Mouse (Mus musculus) left cerebral cortex, adult 11 months (tissue): ENCODE data around the gene Rab36.
"Not testable (repeated sequence)": the region's sequence is repeated elsewhere in the genome, so short reads cannot be mapped to it uniquely, and the experiment has no call there.

Source experiments
- DNase-seq: peaks from one replicate; pipeline ENCODE4 v3.0.0; 2022; ENCODE audit warnings: low spot score

Gene Rab36

DNA sequence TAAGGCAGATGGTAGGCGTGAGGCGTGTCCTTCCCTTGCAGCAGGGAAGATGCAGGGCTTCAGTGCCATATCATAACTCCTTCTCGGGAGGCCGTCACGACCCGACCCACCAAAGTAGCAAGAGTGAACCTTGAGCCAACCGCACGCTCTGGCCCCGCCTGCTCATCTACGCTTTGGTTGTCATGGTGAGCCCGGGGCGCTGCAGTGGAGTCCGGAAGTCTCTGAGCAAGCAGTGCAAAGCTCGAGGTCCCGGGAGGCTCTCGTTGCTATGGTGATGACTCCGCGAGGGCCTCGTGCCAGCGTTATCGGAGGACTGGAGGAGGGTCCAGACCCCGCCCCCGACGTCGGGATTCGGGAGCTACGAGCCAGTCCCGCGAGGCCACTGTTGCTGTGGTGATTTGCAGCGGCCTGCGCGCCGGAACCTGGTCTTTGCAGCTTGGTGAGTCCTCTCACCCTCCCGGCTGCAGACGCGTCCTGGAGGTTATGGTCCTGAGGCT, at the start of gene Rab36:
Gene Rab36, plus strand, starts transcription at position 176 of the 497 bp plus-strand sequence.
- peak; percentile 87 for DNase-seq

DNA sequence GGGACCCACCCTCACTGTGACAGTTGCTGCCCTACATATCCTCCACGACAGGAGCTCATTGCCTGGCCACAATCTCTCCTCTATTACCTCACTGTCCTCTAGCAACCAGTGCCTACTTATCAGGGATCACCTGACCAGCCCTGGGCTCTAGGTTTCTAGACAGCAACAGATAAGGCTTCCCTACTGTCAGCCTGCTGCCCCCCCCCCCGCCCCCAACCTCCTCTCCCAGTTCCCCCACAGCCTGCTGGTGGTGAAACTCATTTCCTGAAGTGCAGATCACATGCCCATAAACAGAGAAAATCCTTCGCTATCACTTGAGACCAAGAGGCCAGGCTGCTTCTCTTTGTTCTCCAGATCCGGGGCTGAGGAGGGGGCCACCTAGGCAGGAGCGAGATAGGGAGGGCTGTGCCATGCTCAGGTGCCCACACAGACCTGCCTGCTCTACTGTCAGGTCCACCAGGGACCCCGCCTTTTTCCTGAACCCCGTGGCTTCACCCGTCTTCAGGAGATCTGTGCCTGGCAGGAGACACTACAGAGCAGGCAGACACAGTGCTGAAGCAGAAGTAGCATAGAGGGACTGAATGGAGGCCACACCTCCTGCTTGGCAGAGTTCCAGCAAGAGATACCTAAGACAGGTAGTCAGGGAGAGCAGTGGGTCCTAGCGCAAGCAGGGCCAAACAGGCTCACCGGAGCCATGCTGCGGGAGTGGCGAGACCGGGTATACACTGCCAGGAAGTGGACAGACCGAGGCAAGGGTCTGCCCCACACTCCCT, 49.0 kb upstream of the Rab36 start:
- no peak for DNase-seq

DNA sequence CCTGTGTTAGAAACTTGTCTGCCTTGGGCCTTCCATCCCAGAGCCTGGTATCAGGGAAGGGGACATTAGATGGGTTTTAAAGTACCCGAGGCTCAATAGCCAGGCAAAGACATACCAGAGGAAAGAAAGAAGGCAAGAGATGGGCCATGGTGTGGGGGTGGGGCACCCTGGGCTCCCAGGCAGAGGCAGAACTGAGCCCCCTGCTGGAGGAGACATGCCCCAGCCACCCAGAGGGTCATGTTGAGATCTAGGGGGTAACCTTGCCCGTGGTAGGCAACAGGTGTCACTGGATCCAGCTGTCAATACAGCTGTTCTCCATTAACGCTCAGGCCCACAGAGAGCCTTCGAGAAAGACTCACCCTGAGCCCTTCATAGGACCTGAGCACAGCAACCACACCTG, 47.0 kb upstream of the Rab36 start:
- no peak for DNase-seq

DNA sequence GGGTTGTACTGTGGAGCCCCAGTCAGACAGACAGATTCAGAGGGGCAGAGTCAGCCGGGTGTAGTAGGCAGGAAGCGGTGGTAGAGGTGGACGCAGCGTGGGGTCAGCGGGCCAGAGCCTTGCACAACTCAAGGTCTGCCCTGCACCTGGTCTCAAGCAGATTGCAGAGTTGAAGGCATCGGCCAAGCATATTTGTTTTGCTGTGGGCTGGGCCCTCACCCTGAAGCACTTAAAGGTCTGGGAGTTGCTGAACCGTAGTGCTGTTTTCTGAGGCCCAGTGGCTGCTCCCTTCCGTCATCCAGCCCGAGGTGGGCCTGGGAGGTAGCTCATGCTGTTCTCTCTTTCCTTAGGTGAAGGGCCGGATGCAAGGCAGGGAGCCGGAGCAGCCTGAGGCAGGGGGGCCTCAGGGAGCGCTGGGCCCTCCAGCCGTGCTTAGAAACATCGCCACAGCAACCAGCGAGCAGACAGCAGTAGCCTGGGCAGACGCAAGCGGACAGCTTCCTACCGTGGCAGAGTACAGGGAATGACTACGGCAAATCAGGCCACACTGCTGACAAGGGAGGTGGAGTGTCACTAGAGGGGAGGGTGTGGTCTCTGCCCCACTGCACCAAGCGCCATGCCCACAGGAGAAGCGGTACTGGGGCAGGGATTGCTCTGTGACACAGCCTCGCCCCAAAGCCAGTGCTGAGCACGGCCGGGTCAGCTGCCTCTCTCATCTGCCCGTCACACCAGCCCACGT, 46.1 kb upstream of the Rab36 start:
- no peak for DNase-seq

DNA sequence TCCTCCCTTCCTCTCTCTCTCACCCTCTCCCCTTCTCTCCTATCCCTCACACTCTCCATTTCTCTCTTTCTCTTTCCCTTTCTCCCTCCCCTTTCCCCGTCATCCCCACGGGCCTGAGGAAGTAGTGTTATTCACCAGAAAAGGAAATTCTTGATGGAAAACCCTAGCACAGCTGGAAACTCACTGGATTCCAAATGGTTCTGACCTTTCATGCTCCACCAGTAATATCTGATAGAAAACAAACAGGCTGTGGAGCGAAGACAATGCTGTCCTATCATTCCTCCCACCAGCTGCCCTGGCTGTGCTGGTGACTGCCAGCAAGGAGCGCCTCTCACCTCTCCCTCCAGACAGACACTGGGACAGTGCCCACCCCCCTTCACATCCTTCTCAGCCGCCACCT, 42.0 kb upstream of the Rab36 start:
- no peak for DNase-seq

DNA sequence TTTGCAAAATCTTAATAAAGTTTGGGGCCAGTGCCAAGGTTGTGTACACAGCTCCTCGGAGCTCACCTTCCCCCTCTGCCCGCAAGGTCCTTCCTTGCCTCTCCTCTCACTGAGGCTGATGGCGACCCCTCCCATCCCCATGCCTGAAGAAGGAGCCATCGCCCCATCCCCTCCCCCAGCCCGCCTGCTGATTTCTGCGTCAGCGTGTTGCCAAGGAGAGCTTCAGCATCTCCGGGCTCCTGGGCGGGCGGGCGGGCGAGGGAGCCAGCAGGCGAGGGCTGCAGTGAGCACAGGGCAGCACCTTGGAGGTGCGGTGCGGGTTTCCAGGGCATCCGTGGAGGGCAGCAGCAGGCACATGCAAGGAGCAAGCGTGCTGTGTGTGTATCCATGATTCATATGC, 41.5 kb upstream of the Rab36 start:
- no peak for DNase-seq

DNA sequence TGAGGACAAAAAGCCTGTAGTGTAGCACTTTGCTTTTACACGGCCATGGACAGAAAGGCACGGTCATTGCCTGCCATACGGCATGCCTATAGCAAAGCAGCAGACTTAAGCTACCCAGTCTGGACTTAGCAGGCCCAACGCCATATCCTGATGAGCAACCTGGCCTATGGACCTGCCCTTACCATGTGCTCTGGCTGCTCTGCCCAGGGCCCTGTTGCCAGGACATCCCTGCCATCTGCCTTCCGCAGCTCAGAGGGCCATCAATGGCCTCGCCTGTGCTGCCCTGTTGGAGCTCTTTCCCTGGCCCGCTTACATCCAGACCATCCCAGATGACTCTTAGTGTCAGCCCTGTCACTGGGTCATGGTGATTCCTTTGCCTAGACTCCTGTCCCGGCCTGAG, 35.5 kb upstream of the Rab36 start:
- no peak for DNase-seq

DNA sequence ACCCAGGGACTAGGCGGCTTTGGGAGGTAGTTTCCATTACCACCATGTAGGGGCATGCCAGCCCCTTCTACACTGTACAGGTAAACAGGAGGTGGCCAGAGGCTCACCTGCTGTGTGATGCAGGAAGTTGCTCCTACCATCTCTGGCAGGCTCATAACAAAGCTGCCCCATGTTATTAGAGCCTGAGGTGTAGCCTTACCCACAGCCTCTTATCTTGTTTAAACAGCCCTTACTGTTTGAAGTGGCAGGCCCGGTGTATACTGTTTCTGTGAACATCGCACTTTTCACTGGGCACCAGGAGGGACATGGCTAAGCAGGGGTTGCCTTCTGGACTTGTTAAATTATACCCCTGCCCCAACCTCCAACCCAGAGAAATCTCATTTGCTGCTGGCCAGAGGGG, 32.8 kb upstream of the Rab36 start:
- no peak for DNase-seq

DNA sequence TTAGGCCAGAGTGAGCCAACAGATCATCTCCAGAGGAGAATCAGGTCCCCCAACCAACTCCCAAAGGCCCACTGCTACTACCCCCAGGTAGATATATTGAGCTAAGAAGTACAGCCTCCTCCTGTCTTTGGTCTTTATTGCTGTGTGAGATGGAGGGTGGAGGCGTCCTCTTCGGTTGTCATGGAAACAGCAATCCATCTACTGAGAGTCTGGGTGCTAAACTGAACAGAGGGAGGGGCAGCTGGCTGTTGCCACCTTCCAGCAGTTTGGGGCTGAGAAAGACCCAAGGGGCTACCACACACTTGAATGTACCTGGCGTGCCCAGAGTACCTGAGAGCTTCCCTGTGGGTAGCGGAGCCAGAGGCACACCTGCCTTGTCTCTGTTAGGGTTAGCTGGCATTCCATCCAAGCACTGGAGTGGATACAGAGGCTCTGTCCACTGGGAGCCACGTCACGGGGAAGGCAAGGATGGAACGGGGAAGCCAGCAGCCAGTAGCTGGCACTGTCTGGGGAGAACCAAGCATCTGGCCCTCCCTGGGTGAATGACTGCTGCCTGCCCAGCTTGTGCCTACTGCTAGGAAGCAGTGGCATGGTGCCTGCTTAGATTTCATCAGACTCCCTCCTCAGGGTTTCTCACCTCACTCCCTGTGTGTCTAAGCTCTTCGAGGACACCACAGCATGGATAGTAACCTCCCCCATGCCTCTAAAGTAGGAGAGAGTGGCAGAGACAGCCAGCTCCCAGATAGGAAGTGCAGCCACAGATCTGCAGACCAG, 29.8 kb upstream of the Rab36 start:
- peak; percentile 69 for DNase-seq

DNA sequence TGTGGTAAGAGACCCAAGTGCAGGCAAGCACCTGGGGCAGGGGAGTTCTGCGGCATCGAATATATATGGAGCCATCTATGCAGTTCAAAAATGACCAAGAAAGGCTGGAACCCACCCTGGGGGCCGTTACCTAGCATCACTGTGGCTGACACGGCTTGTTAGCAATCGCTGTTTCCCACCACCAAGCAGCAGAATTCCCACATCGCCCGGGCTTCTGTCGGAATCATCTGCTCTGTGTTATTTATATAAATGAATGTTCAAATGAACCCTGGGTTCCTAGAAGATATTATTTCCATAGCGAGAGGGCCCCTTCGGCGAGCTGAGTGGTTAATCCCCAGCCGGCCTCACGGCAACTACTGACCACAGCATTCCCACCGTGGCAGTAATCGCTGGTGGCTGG, 26.2 kb upstream of the Rab36 start:
- no peak for DNase-seq

DNA sequence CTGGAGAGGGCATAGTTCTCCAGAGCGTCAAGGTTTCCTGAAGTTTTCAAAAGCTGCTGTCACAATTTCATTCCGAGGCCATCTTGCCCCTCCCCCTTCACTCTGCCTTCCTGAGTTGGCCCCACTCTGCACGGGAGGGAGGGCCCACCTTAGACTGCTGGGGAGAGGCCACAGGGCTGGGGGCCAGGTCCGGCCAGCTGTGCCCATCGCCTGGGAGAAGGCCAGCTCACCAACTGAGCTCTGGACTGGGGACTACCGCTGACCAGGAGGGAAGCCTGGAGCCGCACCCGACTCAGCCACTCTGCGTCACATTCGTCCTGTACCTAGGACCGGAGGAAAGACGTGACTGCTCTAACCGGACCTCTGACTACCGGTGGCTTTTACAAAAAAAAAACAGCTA, 21.4 kb upstream of the Rab36 start:
- no peak for DNase-seq

DNA sequence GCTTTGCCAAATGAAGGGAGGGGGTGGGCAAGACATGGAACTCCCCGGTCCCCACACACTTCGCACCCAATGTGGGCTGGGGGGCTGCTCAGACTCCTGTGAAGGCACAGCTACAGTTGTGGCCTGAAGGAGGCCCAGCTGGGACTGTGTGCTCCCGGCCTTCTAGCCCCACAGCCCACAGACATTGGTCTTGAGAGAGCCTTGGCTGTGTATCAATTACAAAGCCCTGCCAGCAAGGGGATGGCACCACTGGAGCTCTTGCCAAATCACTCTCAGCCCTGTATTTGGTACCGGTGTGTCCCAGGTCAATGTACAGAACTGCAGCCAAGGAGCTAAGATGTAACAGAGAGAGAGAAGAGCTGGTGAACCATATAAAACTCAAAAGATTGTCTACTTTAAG, 20.4 kb upstream of the Rab36 start:
- no peak for DNase-seq

DNA sequence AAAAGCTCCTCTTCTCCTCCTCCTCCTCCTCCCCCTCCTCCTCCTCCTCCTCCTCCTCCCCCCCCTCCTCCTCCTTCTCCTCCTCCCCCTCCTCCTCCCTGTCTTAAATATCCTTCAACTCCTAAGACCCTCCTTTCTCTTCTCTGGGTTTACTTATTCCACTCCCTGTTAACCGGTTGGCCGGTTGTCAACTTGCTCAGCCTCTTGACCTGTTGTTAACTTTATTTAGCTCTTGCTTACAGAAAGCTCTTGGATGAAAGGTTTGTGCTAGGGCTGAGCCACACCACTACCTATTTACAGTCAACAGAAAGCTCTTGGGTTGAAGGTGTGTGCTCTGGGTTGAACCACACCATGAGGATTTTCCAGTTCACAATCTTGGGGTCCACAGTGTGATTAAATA, 16.6 kb upstream of the Rab36 start:
- DNase-seq = no peak

DNA sequence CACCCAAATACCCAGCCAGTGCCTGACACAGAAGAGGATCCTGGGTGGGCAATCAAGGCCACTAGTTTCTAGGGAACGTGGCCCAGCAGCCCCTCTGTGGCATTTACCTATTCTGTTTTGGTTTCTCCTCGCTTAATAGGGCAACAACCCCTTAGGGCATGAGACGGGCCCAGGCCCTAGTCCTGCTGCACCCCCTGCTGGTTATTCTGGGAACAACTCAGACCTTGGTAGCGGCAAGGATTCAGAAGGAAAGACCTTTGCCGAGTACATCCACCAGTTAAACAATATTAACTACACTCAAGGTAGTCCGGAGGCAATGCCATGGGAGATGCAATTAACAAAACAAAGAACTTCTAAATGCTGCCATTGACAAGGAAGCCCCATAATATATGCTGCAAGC, 15.7 kb upstream of the Rab36 start:
- DNase-seq = peak; percentile 71

DNA sequence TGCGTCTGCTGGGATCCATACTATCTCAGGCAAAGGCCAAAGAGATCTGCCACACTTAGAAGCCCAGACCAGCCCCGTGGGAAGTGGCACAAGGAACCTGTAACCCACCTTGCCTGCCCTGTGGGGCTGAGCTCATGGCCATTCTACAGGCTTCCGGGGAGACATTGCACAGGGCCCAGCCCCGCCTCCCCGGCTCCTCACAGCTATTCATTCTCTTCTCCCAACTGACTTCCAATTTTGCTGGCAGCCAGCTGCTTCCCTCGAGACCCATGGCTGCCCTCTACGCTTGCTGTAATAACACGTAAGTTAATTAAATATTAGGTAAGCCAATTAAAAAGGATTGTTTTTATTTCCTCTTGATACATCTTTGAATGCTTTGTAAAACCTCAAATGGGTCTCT, 10.4 kb upstream of the Rab36 start:
- DNase-seq = no peak

DNA sequence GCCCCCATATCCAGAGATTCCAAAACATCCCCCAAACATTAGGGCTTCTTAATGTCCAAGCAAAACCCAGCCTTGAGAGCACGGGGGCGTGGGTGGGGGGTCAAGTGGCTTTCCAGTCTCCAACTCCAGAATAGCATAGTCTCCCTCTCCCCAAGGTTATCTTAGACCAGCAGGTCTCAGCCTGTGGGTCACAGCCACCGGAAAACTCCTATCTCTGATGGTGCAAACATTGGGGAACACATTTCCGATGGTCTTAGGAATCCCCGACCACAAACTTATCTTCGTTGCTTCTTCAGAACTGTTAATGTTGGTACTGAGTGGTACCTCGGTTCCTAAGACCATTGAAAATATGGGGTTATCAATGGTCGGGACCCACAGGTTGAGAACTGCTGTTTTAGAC, 8.1 kb upstream of the Rab36 start:
- DNase-seq = no peak

DNA sequence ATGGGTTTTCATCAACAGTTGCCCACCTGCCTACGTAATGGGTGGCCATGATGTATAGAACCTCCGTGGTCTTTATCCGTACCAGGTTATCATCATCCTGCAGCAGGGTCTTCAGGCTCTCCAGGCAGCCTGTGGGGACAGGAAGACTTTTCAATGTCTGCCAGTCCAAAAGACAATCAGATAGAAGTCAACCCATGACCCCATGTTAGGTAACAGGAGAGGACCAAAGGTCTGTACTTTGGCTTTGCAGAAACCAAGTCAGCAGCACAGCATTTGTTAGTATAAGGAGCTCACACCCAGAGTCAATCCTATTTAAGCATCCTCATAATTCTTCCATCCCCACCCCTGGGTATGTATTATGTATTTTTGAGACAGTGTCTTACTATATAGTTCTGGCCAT, 7.2 kb upstream of the Rab36 start:
- no peak for DNase-seq

DNA sequence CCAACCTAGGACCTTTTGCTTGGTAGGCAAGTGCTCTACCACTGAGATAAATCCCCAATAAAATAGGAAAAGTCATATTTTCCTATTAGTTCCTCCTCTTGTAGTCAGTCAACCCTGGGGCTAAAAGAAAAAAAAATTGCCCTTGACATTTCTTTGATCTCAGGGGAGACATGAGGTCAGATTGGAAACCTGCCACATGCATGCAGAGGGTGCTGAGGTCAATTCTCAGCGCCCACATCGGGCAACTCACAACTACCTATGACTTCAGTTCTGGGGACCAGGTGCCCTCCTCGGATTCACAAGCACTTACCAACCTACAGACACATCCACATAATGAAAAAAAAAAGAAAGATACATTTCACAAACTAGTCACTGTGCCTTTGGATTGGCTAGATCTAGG, 6.6 kb upstream of the Rab36 start:
- DNase-seq = no peak

DNA sequence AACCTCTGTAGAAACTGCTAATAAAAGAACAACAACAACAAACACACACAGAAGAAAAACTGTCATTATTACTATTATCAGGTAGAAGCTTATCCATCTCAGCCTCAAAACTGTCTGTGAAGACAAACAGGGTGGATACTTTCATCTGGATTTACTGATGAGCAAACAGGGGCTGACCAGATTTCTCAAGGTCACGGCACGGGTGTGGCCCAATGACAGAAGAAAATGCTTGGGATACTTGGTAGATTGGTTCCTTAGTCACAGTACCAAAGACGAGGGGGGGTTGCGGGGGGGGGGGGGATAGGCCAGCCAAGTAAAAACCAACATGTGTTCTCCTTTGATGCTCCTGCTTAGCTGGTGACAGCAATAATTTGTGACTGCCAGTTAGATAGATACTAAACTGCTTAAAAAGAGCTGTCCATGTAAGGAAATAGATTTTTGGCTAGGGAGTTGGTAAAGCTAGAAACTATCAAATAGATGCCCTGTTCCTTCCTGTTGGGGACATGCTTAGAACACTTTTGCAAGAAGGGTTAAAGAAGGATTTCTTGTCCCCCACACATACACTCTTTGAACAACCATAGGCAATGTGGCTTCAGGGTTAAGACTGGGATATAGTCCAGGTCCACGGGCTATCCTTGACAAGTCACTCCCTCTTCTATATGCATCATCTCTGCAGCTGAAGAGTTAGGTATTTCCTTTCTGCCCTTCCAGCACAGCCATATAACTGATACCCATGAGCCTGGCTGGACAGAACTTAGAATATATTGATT, 5.3 kb upstream of the Rab36 start:
- DNase-seq = no peak

DNA sequence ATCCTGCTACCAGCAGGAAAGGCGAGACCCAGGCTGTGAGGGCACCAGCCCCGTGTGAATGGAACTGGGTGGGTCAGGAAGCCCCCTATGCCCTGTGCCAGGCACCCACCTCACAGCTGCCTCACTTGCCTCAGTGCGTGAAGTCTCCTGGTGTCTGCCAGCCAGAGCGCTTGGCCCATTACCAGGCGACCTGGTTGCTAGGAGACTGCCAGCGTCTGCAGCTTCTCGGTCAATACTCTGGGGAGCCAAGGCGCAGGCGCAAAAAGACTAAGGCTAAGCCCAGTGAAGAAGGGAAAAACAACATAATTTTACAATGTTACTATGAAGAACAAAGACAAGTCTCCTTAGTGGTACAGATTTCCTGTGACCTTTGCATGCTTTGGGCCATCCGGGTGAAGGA, 4.5 kb upstream of the Rab36 start, which contains the start of gene Rsph14:
Gene Rsph14, minus strand, starts transcription at position 192 of the 400 bp plus-strand sequence.
- peak; percentile 59 for DNase-seq

DNA sequence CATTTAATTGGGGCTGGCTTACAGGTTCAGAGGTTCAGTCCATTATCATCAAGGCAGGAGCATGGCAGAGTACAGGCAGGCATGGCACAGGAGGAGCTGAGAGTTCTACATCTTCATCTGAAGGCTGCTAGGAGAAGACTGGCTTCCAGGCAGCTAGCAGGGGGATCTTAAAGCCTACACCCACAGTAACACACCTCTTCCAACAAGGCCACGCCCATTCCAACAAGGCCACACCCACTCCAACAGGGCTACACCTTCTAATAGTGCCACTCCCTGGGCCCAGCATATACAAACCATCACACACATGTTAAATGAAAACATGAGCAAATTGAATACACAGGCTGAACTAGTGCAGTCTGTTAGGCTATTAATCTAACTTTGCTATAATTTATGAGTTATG, 5.2 kb downstream of the Rab36 start:
- not testable (repeated sequence) for DNase-seq

DNA sequence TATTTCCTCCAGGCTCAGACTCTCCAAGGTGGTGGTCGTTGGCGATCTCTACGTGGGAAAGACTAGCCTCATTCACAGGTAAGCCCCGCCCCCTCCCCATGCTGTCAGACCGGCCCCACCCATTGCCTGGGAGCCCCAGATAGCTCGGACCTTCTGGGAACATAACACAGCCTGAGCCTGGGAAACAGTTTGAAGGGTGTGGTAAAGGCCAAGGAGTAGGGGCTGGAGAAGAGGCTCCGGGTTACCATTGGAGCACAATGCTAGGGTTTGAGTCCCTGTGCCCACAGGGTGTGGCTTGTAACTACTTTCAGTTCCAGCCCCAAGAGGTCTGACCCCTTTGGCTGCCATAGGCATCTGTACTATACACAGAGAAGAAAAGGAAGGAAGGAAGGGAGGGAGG, 7.6 kb downstream of the Rab36 start:
- no peak for DNase-seq
